Comparison of ENCODE assay signal across 31 mouse cellular contexts in genomic region chr2:119358249-119358648, GRCm38 (mm10). TPM values are rescaled to one million over a fixed set of nuclear protein-coding genes. Genes with fewer than 3 reads are reported as not detected.
DNase-seq lines count a peak whose midpoint lies in the region; ATAC-seq and TF ChIP-seq lines count a peak whose summit lies in the region.
"Had no signal": no experiment of that assay in that cellular context is flagged by ENCODE, and none has a peak within 500 bp of the region (broad histone marks: within the 10 kb centered on the region; RNA-seq: fewer than 3 reads in every experiment).

No protein-coding gene starts in this region.

- no peak overlapping the region for H3K4me2 ChIP-seq in neural tube, embryonic 15.5 days
- H3K4me2 ChIP-seq: embryonic facial prominence, embryonic 15.5 days; forebrain, embryonic 15.5 days; heart, embryonic 13.5 days; hindbrain, embryonic 12.5 days; limb, embryonic 15.5 days; liver, embryonic 15.5 days; lung, embryonic 15.5 days; midbrain, embryonic 12.5 days; stomach, embryonic 15.5 days had no signal

- H3K9me3 ChIP-seq in neural tube, embryonic 15.5 days (replicated peaks), result peaks cover 8% of the 10 kb centered on the region; the same call in 1 of the 2 replicates
- H3K9me3 ChIP-seq: embryonic facial prominence, embryonic 15.5 days; limb, embryonic 15.5 days; liver, embryonic 15.5 days; stomach, embryonic 15.5 days had no signal

- 86% methylated on average over 6 of the region's 6 CpGs for WGBS in neural tube, embryonic 15.5 days

- no peak overlapping the region for H3ac ChIP-seq in C2C12 (ENCODE audit: control insufficient read depth, insufficient read length, low read depth)

- intact Hi-C loops in gastrocnemius, adult 2 months (cut with DNase I), result no loop called here
- intact Hi-C loops in gastrocnemius, postnatal 36 days (cut with DNase I), result no loop called here
- intact Hi-C loops in heart, postnatal 36 days (cut with DNase I), result no loop called here
- intact Hi-C loops in left cerebral cortex, postnatal 36 days (cut with DNase I), result no loop called here

- no peak for DNase-seq in gastrocnemius, adult 2 months
- DNase-seq in gastrocnemius, postnatal 36 days, result no peak
- peak; percentile 34 for DNase-seq in adipocyte (ENCODE audit: low spot score)
- DNase-seq in heart, postnatal 36 days, result no peak
- no peak for DNase-seq in left cerebral cortex, postnatal 36 days (ENCODE audit: low spot score in 2 of 2)
- DNase-seq: adrenal gland, adult 8-10 months; B cell, adult 2 months; cerebellum, adult 2 months; cerebellum, postnatal 36 days; gastrocnemius, postnatal 14 days; heart, adult 2 months; heart, postnatal 14 days; kidney, postnatal 14 days; lung, postnatal 36 days; right cerebral cortex, postnatal 4 days; thymus, postnatal 25 days had no signal

- H3K27ac ChIP-seq in gastrocnemius, adult 2 months, result peak overlapping the region; percentile 28; the same call in 1 of the 2 replicates
- H3K27ac ChIP-seq in neural tube, embryonic 15.5 days (replicated peaks), result no peak overlapping the region
- H3K27ac ChIP-seq: embryonic facial prominence, embryonic 15.5 days; forebrain, embryonic 15.5 days; heart, adult 2 months; heart, embryonic 13.5 days; hindbrain, embryonic 12.5 days; layer of hippocampus, adult 2 months; limb, embryonic 15.5 days; liver, embryonic 15.5 days; lung, embryonic 15.5 days; midbrain, embryonic 12.5 days; stomach, embryonic 15.5 days had no signal

- no peaks in the 10 kb centered on the region for H3K27me3 ChIP-seq in C2C12 (ENCODE audit: control insufficient read depth, insufficient read depth, insufficient read length)
- no peaks in the 10 kb centered on the region for H3K27me3 ChIP-seq in neural tube, embryonic 15.5 days (replicated peaks)
- H3K27me3 ChIP-seq: embryonic facial prominence, embryonic 15.5 days; forebrain, embryonic 15.5 days; limb, embryonic 15.5 days; lung, embryonic 15.5 days; stomach, embryonic 15.5 days had no signal

- no peaks in the 10 kb centered on the region for H3K4me1 ChIP-seq in neural tube, embryonic 15.5 days
- H3K4me1 ChIP-seq: embryonic facial prominence, embryonic 15.5 days; forebrain, embryonic 15.5 days; heart, embryonic 13.5 days; hindbrain, embryonic 12.5 days; limb, embryonic 15.5 days; lung, embryonic 15.5 days; midbrain, embryonic 12.5 days; stomach, embryonic 15.5 days had no signal

- peak; percentile 26 for ATAC-seq in megakaryocyte progenitor cell, adult 5-6 weeks (replicated peaks; ENCODE audit: poor library complexity)
- no peak for ATAC-seq in neural tube, embryonic 15.5 days (ENCODE audit: low FRiP score)
- ATAC-seq: forebrain, embryonic 15.5 days; intestine, postnatal 0 days had no signal

- H3K79me2 ChIP-seq in C2C12 (ENCODE audit: control insufficient read depth, insufficient read depth), result no peaks in the 10 kb centered on the region

- H3K4me3 ChIP-seq in gastrocnemius, adult 2 months, result no peak overlapping the region
- H3K4me3 ChIP-seq in C2C12 (ENCODE audit: insufficient read depth, poor library complexity, severe bottlenecking), result no peak overlapping the region
- no peak overlapping the region for H3K4me3 ChIP-seq in neural tube, embryonic 15.5 days (replicated peaks)
- H3K4me3 ChIP-seq: embryonic facial prominence, embryonic 15.5 days; forebrain, embryonic 15.5 days; heart, adult 2 months; heart, embryonic 13.5 days; hindbrain, embryonic 12.5 days; layer of hippocampus, adult 2 months; limb, embryonic 15.5 days; liver, embryonic 15.5 days; lung, embryonic 15.5 days; midbrain, embryonic 12.5 days; stomach, embryonic 15.5 days had no signal

- no peaks in the 10 kb centered on the region for H3K79me3 ChIP-seq in C2C12 (ENCODE audit: low read depth)

- peaks cover 16% of the 10 kb centered on the region for H3K36me3 ChIP-seq in C2C12 (ENCODE audit: control insufficient read depth, insufficient read depth)
- peaks cover 7% of the 10 kb centered on the region for H3K36me3 ChIP-seq in neural tube, embryonic 15.5 days
- H3K36me3 ChIP-seq: embryonic facial prominence, embryonic 15.5 days; forebrain, embryonic 15.5 days; limb, embryonic 15.5 days; lung, embryonic 15.5 days; midbrain, embryonic 12.5 days; stomach, embryonic 15.5 days had no signal

- no peak for TF ChIP-seq CTCF in gastrocnemius, adult 2 months (IDR thresholded peaks at IDR 0.05)
- no peak for TF ChIP-seq CTCF in C2C12 (IDR thresholded peaks at IDR 0.05; ENCODE audit: control insufficient read depth, insufficient read depth, insufficient read length)

- no peak overlapping the region for H3K9ac ChIP-seq in neural tube, embryonic 15.5 days (replicated peaks)
- H3K9ac ChIP-seq: embryonic facial prominence, embryonic 15.5 days; forebrain, embryonic 15.5 days; heart, embryonic 13.5 days; hindbrain, embryonic 12.5 days; limb, embryonic 15.5 days; liver, embryonic 15.5 days; lung, embryonic 15.5 days; midbrain, embryonic 12.5 days; stomach, embryonic 15.5 days had no signal

TF ChIP-seq in C2C12, 6 proteins besides CTCF, POLR2A, EP300 and RAD21:
- TF ChIP-seq USF1 (IDR thresholded peaks at IDR 0.05; ENCODE audit: low read depth), result no peak
- TF ChIP-seq FOSL1 (IDR thresholded peaks at IDR 0.05; ENCODE audit: insufficient read depth, low read length, poor library complexity, severe bottlenecking), result no peak
- peak; percentile 15 for TF ChIP-seq MYOD1 (IDR thresholded peaks at IDR 0.05; ENCODE audit: control insufficient read depth, insufficient read length, low read depth)
- no peak for TF ChIP-seq CEBPB (IDR thresholded peaks at IDR 0.05; ENCODE audit: low read depth)
- peak; percentile 47 for TF ChIP-seq MAX (IDR thresholded peaks at IDR 0.05)

RNA-seq across cellular contexts. Expression of gene Chac1, which starts 7.2 kb away (rescaled TPM):
- 10 to 100 TPM; 30.1 to 90.4 TPM for total RNA-seq in gastrocnemius, adult 2 months (2021)
- 10 to 100 TPM; 40.1 to 82.4 TPM for total RNA-seq in gastrocnemius, postnatal 36 days (2021)
- 60.7 TPM for polyA plus RNA-seq in C2C12 (2012; fragmentation: generic; extraction: Trizol)
- total RNA-seq in megakaryocyte progenitor cell, adult 5-6 weeks (2015), result 0.34 and 0.57 TPM in 2 replicates
- total RNA-seq in megakaryocyte progenitor cell, adult 5-6 weeks (2017), result 0.71 and 1.3 TPM in 2 replicates
- total RNA-seq in heart, postnatal 36 days (2021), result 10 to 100 TPM; 11.3 to 12.3 TPM
- 1 to 10 TPM; 8.2 to 8.9 TPM for total RNA-seq in left cerebral cortex, postnatal 36 days (2021)
- 11.3 and 12.1 TPM in 2 replicates for polyA plus RNA-seq in neural tube, embryonic 15.5 days (2015; fragmentation: Nextera tagmentation; extraction: Ambion mirVana)
- total RNA-seq: monocyte, adult 5-6 weeks had no signal

RNA-seq across cellular contexts. Expression of gene Dll4, which starts 32.7 kb away (rescaled TPM):
- total RNA-seq in gastrocnemius, adult 2 months (2021), result 1 to 10 TPM; 3.8 to 4.8 TPM
- 1 to 10 TPM; 5.1 to 5.5 TPM for total RNA-seq in gastrocnemius, postnatal 36 days (2021)
- not detected for polyA plus RNA-seq in C2C12 (2012; fragmentation: generic; extraction: Trizol)
- total RNA-seq in megakaryocyte progenitor cell, adult 5-6 weeks (2015), result 0.05 TPM in 1 of 2 replicates, not detected in the other
- total RNA-seq in megakaryocyte progenitor cell, adult 5-6 weeks (2017), result not detected in 2 replicates
- 10 to 100 TPM; 16.3 to 22.1 TPM for total RNA-seq in heart, postnatal 36 days (2021)
- 1 to 10 TPM; 3.2 to 3.8 TPM for total RNA-seq in left cerebral cortex, postnatal 36 days (2021)
- 3.9 and 10.4 TPM in 2 replicates for polyA plus RNA-seq in neural tube, embryonic 15.5 days (2015; fragmentation: Nextera tagmentation; extraction: Ambion mirVana)
- total RNA-seq: monocyte, adult 5-6 weeks had no signal

Comparison
In these comparisons a context has a peak if more than half of its experiments do, and no peak if none do; other contexts are left out.
1. RNA of gene Chac1, which starts 7.2 kb away (total RNA-seq): 30.1 to 90.4 TPM in gastrocnemius, adult 2 months, 40.1 to 82.4 TPM in gastrocnemius, postnatal 36 days, 11.3 to 12.3 TPM in heart, postnatal 36 days and 8.2 to 8.9 TPM in left cerebral cortex, postnatal 36 days; 0.34 to 1.3 TPM in megakaryocyte progenitor cell, adult 5-6 weeks; every median in the first group is over 4 times any median in the second.